Mouse (Mus musculus): ENCODE results near the gene Zcchc3.

GRCm38 (mm10) chr2:152447461-152447860, 32.6 kb upstream of the Zcchc3 start:
- no peak for TF ChIP-seq CTCF (IDR thresholded peaks at IDR 0.05; ENCODE audit: low read depth, low read length)
- TF ChIP-seq TAL1 (conservative IDR thresholded peaks at IDR 0.05; ENCODE audit: low read depth, low read length), result no peak
- no peak for TF ChIP-seq GATA1 (IDR thresholded peaks at IDR 0.05; ENCODE audit: borderline replicate concordance, low read length)

Measured in G1E (cell line).